ENCODE assay signal across 8 mouse cellular contexts in the genomic region with DNA sequence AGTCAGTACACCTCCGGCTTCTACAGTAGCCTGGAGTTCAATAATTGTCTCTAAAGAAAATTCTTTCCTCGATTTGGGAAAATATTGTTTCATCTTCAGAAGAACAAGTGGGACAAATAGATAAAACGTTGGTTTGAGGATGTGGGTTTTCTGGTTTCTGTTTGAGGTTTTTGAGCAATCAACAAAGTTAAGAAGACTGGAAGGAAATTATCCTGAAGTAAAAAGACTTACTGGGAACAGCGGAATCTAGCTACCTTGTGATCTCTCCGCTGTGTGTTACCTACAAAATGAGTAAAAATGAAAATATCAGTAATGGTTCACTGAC. TPM values are rescaled to one million over a fixed set of nuclear protein-coding genes. Genes with fewer than 3 reads are reported as not detected.
DNase-seq lines count a peak whose midpoint lies in the region; ATAC-seq and TF ChIP-seq lines count a peak whose summit lies in the region.

No protein-coding gene starts in this region.

- H3K9me3 ChIP-seq in liver, embryonic 12.5 days (replicated peaks): no peaks in the 10 kb centered on the region

- H3K27me3 ChIP-seq in testis, adult 2 months (ENCODE audit: control insufficient read depth, insufficient read depth, low read length): no peaks in the 10 kb centered on the region
- H3K27me3 ChIP-seq in liver, embryonic 12.5 days (replicated peaks): no peaks in the 10 kb centered on the region

- H3K36me3 ChIP-seq in testis, adult 2 months (ENCODE audit: control insufficient read depth, insufficient read depth, low read length): no peaks in the 10 kb centered on the region
- H3K36me3 ChIP-seq in liver, embryonic 12.5 days: no peaks in the 10 kb centered on the region

- WGBS in liver, embryonic 12.5 days (ENCODE audit: insufficient replicate concordance): 6% methylated on average over 5 of the region's 5 CpGs

- no peak for TF ChIP-seq CTCF in gastrocnemius, adult 2 months (IDR thresholded peaks at IDR 0.05)
- no peak for TF ChIP-seq CTCF in testis, adult 2 months (IDR thresholded peaks at IDR 0.05; ENCODE audit: control insufficient read depth, insufficient read depth, insufficient replicate concordance, low read depth, low read length)

- no peak for TF ChIP-seq POLR2A in testis, adult 2 months (IDR thresholded peaks at IDR 0.05; ENCODE audit: control insufficient read depth, low read depth, low read length)

- intact Hi-C loops in gastrocnemius, adult 2 months (cut with DNase I): loop anchor here (2.0 kb wide), 1 partner anchor 170 kb away; no protein-coding TSS in a partner anchor

- peak overlapping the region; percentile 97 for H3K27ac ChIP-seq in gastrocnemius, adult 2 months
- peak overlapping the region; percentile 58; the same call in 1 of the 2 replicates for H3K27ac ChIP-seq in testis, adult 2 months (ENCODE audit: control insufficient read depth, insufficient read depth, low read depth, low read length)
- H3K27ac ChIP-seq in liver, embryonic 12.5 days: peak overlapping the region; percentile 93

- H3K9ac ChIP-seq in liver, embryonic 12.5 days: peak overlapping the region; percentile 77

- ATAC-seq in liver, embryonic 12.5 days: no peak

- peak overlapping the region; percentile 82 for H3K4me2 ChIP-seq in liver, embryonic 12.5 days

- no peaks in the 10 kb centered on the region for H3K4me1 ChIP-seq in testis, adult 2 months (ENCODE audit: control insufficient read depth, insufficient read depth, low read length)
- H3K4me1 ChIP-seq in liver, embryonic 12.5 days: peaks cover 33% of the 10 kb centered on the region

- H3K4me3 ChIP-seq in gastrocnemius, adult 2 months: peak overlapping the region; percentile 99
- peak overlapping the region; percentile 87 for H3K4me3 ChIP-seq in testis, adult 2 months (ENCODE audit: control insufficient read depth, low read depth, low read length)
- H3K4me3 ChIP-seq in liver, embryonic 12.5 days: peak overlapping the region; percentile 98

- DNase-seq in gastrocnemius, adult 2 months: no peak
- DNase-seq in gastrocnemius, postnatal 25 days: no peak
- no peak for DNase-seq in testis, postnatal 14 days (ENCODE audit: low spot score)
- no peak for DNase-seq in right cerebral cortex, adult 18-20 months
- no peak for DNase-seq in adrenal gland, postnatal 4 days (ENCODE audit: low spot score in 2 of 2)
- no peak for DNase-seq in ovary, adult 18-20 months (ENCODE audit: low spot score)

RNA-seq across cellular contexts. Expression of gene Lrig2, which starts 0.7 kb away (rescaled TPM):
- total RNA-seq in gastrocnemius, adult 2 months (2021): 1 to 10 TPM; 5.4 to 5.8 TPM
- 1 to 10 TPM; 4.7 to 4.9 TPM for total RNA-seq in gastrocnemius, postnatal 25 days (2021)
- 6.1 and 7.5 TPM in 2 replicates for polyA plus RNA-seq in testis, adult 2 months (2012; rRNA removed)
- 5.4 and 6.8 TPM in 2 replicates for polyA plus RNA-seq in liver, embryonic 12.5 days (2016; fragmentation: Nextera tagmentation; extraction: Ambion mirVana)
- total RNA-seq in adrenal gland, postnatal 4 days (2021): 10 to 100 TPM; 23.5 to 26.2 TPM
